Mouse (Mus musculus) bone marrow macrophage, adult 2 months (primary cell): ENCODE data around the gene Cnst. TPM values are rescaled to one million over a fixed set of nuclear protein-coding genes. Genes with fewer than 3 reads are reported as not detected.
"Not testable (repeated sequence)": the region's sequence is repeated elsewhere in the genome, so short reads cannot be mapped to it uniquely, and the experiment has no call there.

Experiments
- H3K27ac ChIP-seq: 2 replicates; pipeline ENCODE4 v1.5.1; 2012; ENCODE audit warnings: low read depth, low read length; ENCODE audit not compliant: insufficient read depth
- H3K4me1 ChIP-seq: 2 replicates; pipeline ENCODE4 v1.6.1; 2012; ENCODE audit warnings: low read length; ENCODE audit not compliant: control insufficient read depth, insufficient read depth
- H3K4me3 ChIP-seq: 2 replicates; pipeline ENCODE4 v1.5.1; 2012; ENCODE audit warnings: mild to moderate bottlenecking, low read length, moderate library complexity; ENCODE audit not compliant: insufficient read depth
- CTCF ChIP-seq: IDR thresholded peaks from 2 replicates; pipeline ENCODE4 v1.5.1; 2012; ENCODE audit warnings: low read depth, mild to moderate bottlenecking, low read length, moderate library complexity
- POLR2A ChIP-seq: IDR thresholded peaks from 2 replicates; pipeline ENCODE4 v1.6.1; 2012; ENCODE audit warnings: mild to moderate bottlenecking, low read depth, low read length, borderline replicate concordance
- polyA plus RNA-seq: library from polyadenylated mRNA; stranded (reverse); fragments of >200 nt; gene quantifications from 2 replicates; pipeline ENCODE4 v1.2.4, GENCODE M21; 2012; ENCODE audit not compliant: missing spikeins, insufficient read depth, insufficient read length

Gene Cnst
- polyA plus RNA-seq, 1 experiment: 11.9 TPM

GRCm38 (mm10) chr1:179644151-179644550 lies 98.0 kb downstream of the Cnst start:
- H3K4me1 ChIP-seq: no peaks in the 10 kb centered on the region
- H3K4me3 ChIP-seq: no peak overlapping the region
- TF ChIP-seq CTCF: no peak
- no peak for TF ChIP-seq POLR2A
- H3K27ac ChIP-seq: no peak overlapping the region

- no peak for TF ChIP-seq POLR2A
- TF ChIP-seq CTCF: peak; percentile 91
- H3K4me3 ChIP-seq: no peak overlapping the region
Measured at GRCm38 (mm10) chr1:179645101-179645979, 99.2 kb downstream of the Cnst start.

GRCm38 (mm10) chr1:179645980-179646268 lies 99.8 kb downstream of the Cnst start:
- H3K4me3 ChIP-seq: no peak overlapping the region
- no peak for TF ChIP-seq POLR2A
- no peak for TF ChIP-seq CTCF
- no peak overlapping the region for H3K27ac ChIP-seq
- H3K4me1 ChIP-seq: peaks cover 7% of the 10 kb centered on the region; the same call in 1 of the 2 replicates

More at GRCm38 (mm10) chr1:179645101-179645979, 99.2 kb downstream of the Cnst start:
- H3K27ac ChIP-seq: no peak overlapping the region
- peaks cover 2% of the 10 kb centered on the region; the same call in 1 of the 2 replicates for H3K4me1 ChIP-seq

- not testable (repeated sequence) for H3K27ac ChIP-seq, H3K4me3 ChIP-seq, H3K4me1 ChIP-seq
Measured at GRCm38 (mm10) chr1:179648678-179649077, 102.5 kb downstream of the Cnst start.

- H3K4me3 ChIP-seq: no peak overlapping the region
- TF ChIP-seq CTCF: no peak
- TF ChIP-seq POLR2A: no peak
- peaks cover 7% of the 10 kb centered on the region; the same call in 1 of the 2 replicates for H3K4me1 ChIP-seq
- no peak overlapping the region for H3K27ac ChIP-seq
Measured at GRCm38 (mm10) chr1:179649324-179649723, 103.2 kb downstream of the Cnst start.

- H3K4me1 ChIP-seq: peaks cover 7% of the 10 kb centered on the region; the same call in 1 of the 2 replicates
- TF ChIP-seq CTCF (no peak), POLR2A (no peak)
- no peak overlapping the region for H3K27ac ChIP-seq
- no peak overlapping the region for H3K4me3 ChIP-seq
Measured at GRCm38 (mm10) chr1:179650284-179650683, 104.1 kb downstream of the Cnst start.

GRCm38 (mm10) chr1:179651224-179651623 lies 105.1 kb downstream of the Cnst start:
- Histone ChIP-seq H3K4me3 (no peak overlapping the region), H3K4me1 (peaks cover 7% of the 10 kb centered on the region; the same call in 1 of the 2 replicates), H3K27ac (no peak overlapping the region)
- TF ChIP-seq POLR2A (no peak), CTCF (no peak)

- H3K27ac ChIP-seq: no peak overlapping the region
- TF ChIP-seq POLR2A (no peak), CTCF (no peak)
- no peak overlapping the region for H3K4me3 ChIP-seq
- H3K4me1 ChIP-seq: no peaks in the 10 kb centered on the region
Measured at GRCm38 (mm10) chr1:179663065-179663464, 116.9 kb downstream of the Cnst start.

GRCm38 (mm10) chr1:179664309-179664930 lies 118.2 kb downstream of the Cnst start:
- H3K27ac ChIP-seq: no peak overlapping the region
- H3K4me3 ChIP-seq: no peak overlapping the region
- no peaks in the 10 kb centered on the region for H3K4me1 ChIP-seq
- TF ChIP-seq POLR2A (no peak), CTCF (no peak)

GRCm38 (mm10) chr1:179666971-179667370 lies 120.8 kb downstream of the Cnst start:
- no peaks in the 10 kb centered on the region for H3K4me1 ChIP-seq
- no peak overlapping the region for H3K27ac ChIP-seq
- no peak for TF ChIP-seq CTCF
- no peak for TF ChIP-seq POLR2A
- H3K4me3 ChIP-seq: no peak overlapping the region
